Mouse (Mus musculus) retina, adult 2 months (tissue): ENCODE measurements around the gene Miga2.

ENCODE experiments used
- DNase-seq: peaks from one replicate; pipeline ENCODE4 v3.0.0-alpha.2; 2012; ENCODE audit warnings: low read depth, low spot score

Gene Miga2

GRCm38 (mm10) chr2:30358533-30359531, 5.2 kb upstream of the Miga2 start, which contains the start of gene Sh3glb2:
Gene Sh3glb2 (minus strand): TSS chr2:30359337.
- peak; percentile 61 for DNase-seq

GRCm38 (mm10) chr2:30360626-30361025, 3.4 kb upstream of the Miga2 start:
- no peak for DNase-seq

DNA sequence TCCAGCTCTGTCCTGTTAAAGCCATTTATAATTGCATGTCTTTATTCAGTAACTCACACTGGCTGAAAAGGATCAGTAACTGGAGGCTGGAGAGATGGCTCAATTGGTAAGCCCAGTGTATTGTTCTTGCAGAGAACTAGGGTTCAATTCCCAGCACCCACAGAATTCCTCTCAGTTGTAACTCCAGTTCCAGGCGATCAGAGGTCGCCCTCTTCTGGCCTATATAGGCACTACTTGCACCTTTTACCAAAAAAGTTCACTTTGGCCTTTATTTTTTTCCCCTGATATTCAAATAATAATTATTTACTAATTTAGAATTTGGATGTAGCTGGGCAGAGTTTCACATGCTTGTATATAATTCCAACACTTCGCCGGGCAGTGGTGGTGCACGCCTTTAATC, 1.2 kb upstream of the Miga2 start:
- DNase-seq = no peak

DNA sequence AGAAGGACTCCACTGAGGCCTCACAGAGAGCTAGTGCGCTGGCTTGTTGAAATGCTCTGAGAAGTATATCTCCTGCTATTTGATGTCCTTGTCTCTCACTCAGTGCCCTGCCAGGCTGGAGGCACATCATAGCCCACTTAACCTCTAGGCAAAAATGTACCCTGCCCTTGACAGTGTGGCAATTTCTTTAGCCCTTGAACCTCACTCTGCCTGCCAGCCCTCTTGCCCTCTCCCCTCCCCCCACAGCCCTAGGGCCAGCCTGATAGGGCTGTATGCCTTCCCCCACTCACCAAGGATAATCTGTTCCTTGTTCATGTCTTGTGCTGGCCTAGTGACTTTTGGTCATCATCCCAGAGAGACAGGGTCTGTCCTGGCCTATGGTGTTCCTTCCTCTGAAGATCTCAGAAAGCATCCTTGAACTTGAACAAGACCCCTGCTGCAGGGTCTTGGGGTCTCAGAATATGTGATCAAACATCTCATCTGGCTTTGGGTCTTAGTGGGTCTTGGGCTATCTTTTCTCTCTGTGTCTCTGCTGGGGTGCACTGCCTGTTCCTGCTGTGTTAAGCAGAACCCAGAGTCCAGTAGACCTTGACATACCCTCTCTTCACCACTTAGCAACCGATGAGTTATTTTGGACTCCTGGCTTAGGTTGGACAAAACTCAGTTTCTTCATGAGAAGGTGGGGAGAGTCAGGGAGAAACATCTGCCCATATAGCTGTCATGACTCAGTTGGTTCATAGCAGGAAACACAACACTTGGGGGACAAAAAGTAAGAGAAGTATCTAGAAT, 1.4 kb downstream of the Miga2 start:
- DNase-seq = no peak

DNA sequence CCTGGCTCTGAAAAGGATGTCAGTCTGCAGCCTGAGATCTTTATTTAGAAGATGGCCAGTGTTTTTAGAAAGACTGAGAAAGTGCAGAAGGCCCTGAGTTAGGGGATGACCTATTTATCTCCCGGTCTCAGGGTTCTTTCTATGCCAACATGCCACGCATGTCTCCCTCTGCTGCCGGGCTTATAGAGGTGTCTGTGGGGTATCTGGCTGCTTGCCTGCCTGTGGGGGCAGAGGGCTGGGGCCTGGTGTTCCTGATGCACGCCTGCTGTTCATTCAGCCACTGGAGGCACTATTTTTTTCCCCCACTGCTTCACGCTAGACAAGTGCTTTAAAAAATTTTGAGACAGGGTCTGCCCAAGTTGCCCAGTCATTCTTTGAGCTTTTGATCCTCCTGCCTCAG, 2.2 kb downstream of the Miga2 start:
- DNase-seq = no peak

DNA sequence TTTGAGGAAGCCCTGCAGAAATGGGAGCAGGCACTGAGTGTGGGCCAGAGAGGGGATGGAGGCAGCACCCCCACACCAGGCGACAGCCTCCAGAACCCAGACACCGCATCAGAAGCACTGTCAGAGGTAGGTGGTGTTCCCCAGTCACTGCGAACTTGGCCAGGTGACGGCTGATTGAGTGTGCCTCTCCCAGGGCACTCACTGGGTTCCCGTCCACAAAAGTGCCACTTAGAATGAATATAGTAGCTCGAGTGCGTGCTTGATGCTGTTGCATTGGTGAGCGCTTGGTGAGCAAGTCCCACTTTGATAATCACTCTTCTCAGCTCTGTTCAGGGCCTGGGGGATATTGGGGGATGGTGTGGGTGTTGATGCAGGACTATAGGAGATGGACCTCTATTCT, 7.5 kb downstream of the Miga2 start:
- DNase-seq = no peak

- DNase-seq = no peak
Measured at GRCm38 (mm10) chr2:30372726-30373125, 8.7 kb downstream of the Miga2 start.

- DNase-seq = no peak
Measured at GRCm38 (mm10) chr2:30375893-30376292, 11.9 kb downstream of the Miga2 start.

GRCm38 (mm10) chr2:30377721-30378120, 13.7 kb downstream of the Miga2 start:
- DNase-seq = no peak

- DNase-seq = no peak
Measured at GRCm38 (mm10) chr2:30379307-30379706, 15.3 kb downstream of the Miga2 start.

DNA sequence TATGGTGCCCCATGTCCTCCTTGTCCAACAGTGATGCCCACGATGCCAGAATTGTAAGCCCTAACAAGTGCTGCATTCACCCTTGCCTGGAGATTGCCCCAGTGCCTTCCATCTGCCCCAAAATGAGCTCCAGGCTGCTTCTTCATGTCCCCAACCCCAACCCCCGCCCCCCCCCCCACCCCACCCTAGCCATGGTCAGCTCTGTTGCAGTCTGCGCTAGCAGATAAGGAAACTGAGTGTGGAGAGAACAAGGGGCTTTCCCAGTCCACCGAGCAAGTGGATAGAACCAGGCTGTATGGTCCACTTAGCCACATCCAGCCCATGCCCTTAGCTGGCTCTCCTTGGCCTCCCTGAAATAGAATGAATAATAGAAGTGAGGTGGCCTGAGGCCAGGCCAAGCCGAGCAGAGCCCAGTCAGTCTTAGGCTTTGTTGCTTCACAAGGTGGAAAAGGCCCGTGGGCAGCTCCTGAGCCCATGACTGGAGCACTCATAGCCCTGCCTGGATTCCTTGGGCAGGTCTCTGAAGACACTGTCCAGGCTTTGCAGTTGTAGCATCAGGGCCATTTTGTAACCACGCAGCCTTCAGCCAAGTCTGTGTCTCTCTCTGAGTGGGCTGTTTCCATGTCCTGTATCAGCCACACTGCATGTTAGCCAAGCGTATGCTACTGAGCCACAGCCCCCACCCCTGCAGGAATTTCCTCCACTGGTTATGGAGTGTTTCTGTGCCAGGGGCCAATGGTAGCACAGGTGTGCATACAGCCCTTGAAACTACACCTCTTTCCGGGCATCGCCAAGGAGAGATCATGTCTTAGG, 16.7 kb downstream of the Miga2 start:
- no peak for DNase-seq

- no peak for DNase-seq
Measured at GRCm38 (mm10) chr2:30381377-30381725, 17.3 kb downstream of the Miga2 start.

- no peak for DNase-seq
Measured at GRCm38 (mm10) chr2:30384814-30385213, 20.8 kb downstream of the Miga2 start.

DNA sequence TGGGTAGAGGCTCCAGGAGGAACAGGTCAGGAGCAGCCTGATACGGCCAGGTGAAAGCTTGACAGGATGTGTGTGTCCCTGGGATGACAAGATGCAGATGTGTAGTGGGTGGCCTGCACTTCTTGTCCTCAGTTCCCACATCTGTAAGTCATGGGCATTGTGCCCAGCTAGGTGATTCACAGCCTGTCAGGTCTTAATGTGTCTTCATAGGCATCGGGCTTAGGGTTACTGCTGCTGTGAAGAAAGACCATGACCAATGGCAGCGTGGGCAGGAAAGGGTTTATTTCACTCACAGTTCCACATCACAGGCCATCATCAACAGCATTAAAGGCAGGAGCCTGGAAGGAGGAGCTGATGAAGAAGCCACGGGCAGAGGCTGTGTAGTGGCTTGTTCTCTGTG, 21.6 kb downstream of the Miga2 start:
- DNase-seq = no peak

- DNase-seq = no peak
Measured at GRCm38 (mm10) chr2:30386913-30387312, 22.9 kb downstream of the Miga2 start.

DNA sequence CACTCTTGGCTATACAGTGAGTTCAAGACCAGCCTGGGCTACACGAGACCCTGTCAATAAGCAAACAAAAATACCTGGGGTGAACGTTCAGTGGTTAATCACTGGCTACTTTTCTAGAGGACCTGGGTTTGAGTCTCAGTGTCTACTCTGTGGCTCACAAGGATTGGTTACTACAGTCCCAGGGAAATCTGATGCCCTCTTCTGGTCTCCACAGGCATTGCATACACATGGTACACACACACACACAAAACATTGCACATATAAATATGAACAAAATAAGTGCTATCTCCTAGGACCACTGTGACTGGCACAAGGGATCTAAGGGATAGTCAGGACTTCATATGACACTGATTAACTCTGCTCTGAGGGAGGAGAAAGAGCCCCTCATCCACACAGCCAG, 25.0 kb downstream of the Miga2 start:
- DNase-seq = no peak

GRCm38 (mm10) chr2:30392114-30392576, 28.1 kb downstream of the Miga2 start, which contains the start of gene Dolpp1:
Gene Dolpp1 (plus strand): TSS chr2:30392254.
- DNase-seq = peak; percentile 86

DNA sequence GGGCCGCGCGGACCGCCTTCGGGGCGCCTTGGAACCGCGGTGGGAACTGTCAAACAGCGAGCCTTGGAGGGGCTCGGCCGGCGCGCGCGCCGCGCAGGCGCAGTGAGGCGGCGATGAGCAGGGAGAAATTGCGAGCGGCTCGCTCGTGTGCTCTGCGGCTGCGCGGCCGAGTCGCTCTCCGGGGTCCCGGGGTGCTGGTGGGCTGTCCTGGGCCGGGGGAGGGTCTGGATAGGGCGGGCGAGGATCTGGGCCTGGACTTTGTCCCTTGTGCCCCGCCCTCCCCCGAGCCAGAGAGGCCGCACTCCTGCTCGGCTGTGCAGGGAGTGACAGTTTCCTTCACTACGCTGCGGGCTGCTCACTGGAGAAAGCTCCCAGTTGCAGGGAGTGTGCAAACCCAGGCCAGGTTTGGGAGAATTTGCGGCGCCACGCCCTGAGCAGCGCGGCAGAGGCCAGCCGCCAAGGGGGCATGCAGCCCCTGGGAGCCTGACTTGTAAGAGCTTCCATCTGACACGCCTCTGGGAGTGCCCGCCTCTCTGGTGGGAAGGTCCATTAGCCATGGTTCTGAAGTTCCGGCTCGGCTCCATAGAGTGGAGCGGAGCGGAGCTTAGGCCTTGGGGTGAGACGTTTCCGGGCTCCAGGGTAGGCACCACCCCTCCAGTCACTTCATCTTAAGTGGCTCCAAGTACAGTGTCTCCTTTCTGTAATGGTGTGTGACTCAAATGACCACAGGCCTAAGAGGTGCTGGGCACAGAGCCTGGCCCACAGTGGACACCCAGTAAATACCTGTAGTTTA, 28.7 kb downstream of the Miga2 start:
- no peak for DNase-seq

GRCm38 (mm10) chr2:30393370-30393656, 29.3 kb downstream of the Miga2 start:
- DNase-seq = no peak

GRCm38 (mm10) chr2:30395757-30396156, 31.7 kb downstream of the Miga2 start:
- no peak for DNase-seq

- no peak for DNase-seq
Measured at GRCm38 (mm10) chr2:30396246-30396645, 32.2 kb downstream of the Miga2 start.
